Mouse (Mus musculus) stomach, postnatal 0 days (tissue): ENCODE results near the gene Arid3b. TPM values are rescaled to one million over a fixed set of nuclear protein-coding genes. Genes with fewer than 3 reads are reported as not detected.
A peak's percentile ranks its signal among the peaks of the same experiment; 100 is the strongest.

Source experiments
- ATAC-seq: fragments of 200-750 bp; cut with Nextera tagmentation; 2 replicates; pipeline ENCODE4 v1.8.0; 2017; ENCODE audit not compliant: low FRiP score, low TSS enrichment
- DNase-seq: peaks from one replicate; pipeline ENCODE4 v3.0.0-alpha.2; 2016; ENCODE audit warnings: low spot score
- H3K27ac ChIP-seq: fragments of 300-500 bp; sonication (generic); replicated peaks from 2 replicates; pipeline ENCODE4 v1.5.1; 2014; ENCODE audit warnings: mild to moderate bottlenecking, control low read depth
- H3K27me3 ChIP-seq: fragments of 300-500 bp; sonication (generic); 2 replicates; pipeline ENCODE4 v1.6.1; 2014; ENCODE audit warnings: low read length; ENCODE audit not compliant: control insufficient read depth, insufficient read depth
- H3K36me3 ChIP-seq: fragments of 300-500 bp; sonication (generic); 2 replicates; pipeline ENCODE4 v1.6.1; 2014; ENCODE audit warnings: low read length, mixed read lengths; ENCODE audit not compliant: control insufficient read depth, insufficient read depth
- H3K4me1 ChIP-seq: fragments of 300-500 bp; sonication (generic); replicated peaks from 2 replicates; pipeline ENCODE4 v1.6.1; 2014; ENCODE audit warnings: antibody characterized with exemption; ENCODE audit not compliant: control insufficient read depth, insufficient read depth
- H3K4me2 ChIP-seq: fragments of 300-500 bp; sonication (generic); replicated peaks from 2 replicates; pipeline ENCODE4 v1.6.1; 2014; ENCODE audit warnings: low read depth, mild to moderate bottlenecking, control low read depth, moderate library complexity
- H3K4me3 ChIP-seq: fragments of 300-500 bp; sonication (generic); 2 replicates; pipeline ENCODE4 v1.5.1; 2014; ENCODE audit warnings: low read depth, low read length, control low read depth
- H3K9ac ChIP-seq: fragments of 300-500 bp; sonication (generic); 2 replicates; pipeline ENCODE4 v1.6.1; 2014; ENCODE audit warnings: mild to moderate bottlenecking, low read length, control low read depth, mixed read lengths
- H3K9me3 ChIP-seq: fragments of 300-500 bp; sonication (generic); 2 replicates; pipeline ENCODE4 v1.6.1; 2016; ENCODE audit warnings: low read length; ENCODE audit not compliant: control insufficient read depth
- CTCF ChIP-seq: IDR thresholded peaks from 2 replicates; pipeline ENCODE4 v1.5.1; 2016; ENCODE audit warnings: antibody characterized with exemption, low read depth, mild to moderate bottlenecking, moderate library complexity
- EP300 ChIP-seq: optimal IDR thresholded peaks from 2 replicates; pipeline ENCODE3; 2016; ENCODE audit warnings: antibody characterized with exemption
- WGBS: fragments of 180-500 bp; shearing (Covaris S2); extraction: QIAGEN DNeasy Blood & Tissue Kit; methylation state at CpG from one replicate; pipeline ENCODE4 v1.1.7; 2014; 5-methylcytosine and 5-hydroxymethylcytosine counted together
- polyA plus RNA-seq: library from polyadenylated mRNA; unstranded; fragments of >200 nt; fragmentation: Nextera tagmentation; extraction: Ambion mirVana; gene quantifications from 2 replicates; pipeline ENCODE4 v1.2.1, GENCODE M21; 2015

Arid3b gene
- polyA plus RNA-seq, 1 experiment from 2014 or later: 3.0 TPM

- Histone ChIP-seq H3K4me3 (no peak overlapping the region), H3K27me3 (no peaks in the 10 kb centered on the region)
These were observed 27.7 kb upstream of the Arid3b start for GRCm38 (mm10) chr9:57864336-57864735.

DNA sequence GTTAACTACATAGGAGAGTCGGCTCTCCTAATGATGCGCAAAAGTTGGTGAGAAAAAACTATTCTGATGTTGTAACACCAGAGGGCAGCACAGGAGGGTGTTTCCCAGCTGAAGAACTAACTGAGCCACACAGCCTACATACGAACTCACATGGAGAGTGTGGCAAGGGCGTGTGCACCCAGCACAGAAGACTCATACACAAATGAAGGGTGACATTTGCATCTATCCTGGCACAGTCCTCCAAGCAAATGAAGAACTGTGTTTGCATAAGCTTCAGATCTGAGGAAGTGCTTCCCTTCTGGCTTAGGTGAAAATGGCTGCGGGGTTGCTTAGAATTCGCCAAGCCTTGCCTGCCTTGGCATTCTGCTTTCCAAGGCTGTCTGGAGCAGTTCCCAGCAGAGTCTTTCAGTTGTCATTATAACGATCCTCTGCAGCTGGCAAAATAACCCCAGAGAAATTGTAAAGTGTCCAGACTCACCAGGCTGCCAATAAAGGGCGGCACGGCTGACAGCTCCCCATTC, 25.4 kb upstream of the Arid3b start:
- Histone ChIP-seq H3K9ac (0 out of 2 replicates have a peak overlapping the region, but pooled peaks have one; percentile 18), H3K4me1 (no peaks in the 10 kb centered on the region), H3K27ac (no peak overlapping the region), H3K4me3 (no peak overlapping the region), H3K27me3 (no peaks in the 10 kb centered on the region), H3K36me3 (no peaks in the 10 kb centered on the region), H3K9me3 (no peaks in the 10 kb centered on the region), H3K4me2 (0 out of 2 replicates have a peak overlapping the region, but pooled peaks have one; percentile 1)
- 26% methylated on average over 9 of the region's 9 CpGs for WGBS
- peak; percentile 60 for DNase-seq
- TF ChIP-seq EP300: no peak
- TF ChIP-seq CTCF: peak; percentile 83
- ATAC-seq: peak; percentile 59

More at GRCm38 (mm10) chr9:57864336-57864735, 27.7 kb upstream of the Arid3b start:
- Histone ChIP-seq H3K27ac (no peak overlapping the region), H3K9ac (no peak overlapping the region), H3K4me2 (no peak overlapping the region), H3K9me3 (no peaks in the 10 kb centered on the region), H3K36me3 (no peaks in the 10 kb centered on the region), H3K4me1 (no peaks in the 10 kb centered on the region)
- DNase-seq (no peak), ATAC-seq (no peak)
- TF ChIP-seq EP300 (no peak), CTCF (no peak)

GRCm38 (mm10) chr9:57856456-57856855, 19.9 kb upstream of the Arid3b start:
- H3K4me1 ChIP-seq: no peaks in the 10 kb centered on the region
- H3K36me3 ChIP-seq: no peaks in the 10 kb centered on the region
- H3K27me3 ChIP-seq: no peaks in the 10 kb centered on the region
- H3K4me3 ChIP-seq: no peak overlapping the region
- H3K4me2 ChIP-seq: no peak overlapping the region
- ATAC-seq (no peak), DNase-seq (no peak)
- no peak overlapping the region for H3K9ac ChIP-seq
- WGBS: 54% methylated on average over 2 of the region's 2 CpGs
- H3K27ac ChIP-seq: no peak overlapping the region
- H3K9me3 ChIP-seq: no peaks in the 10 kb centered on the region
- no peak for TF ChIP-seq EP300
- no peak for TF ChIP-seq CTCF

GRCm38 (mm10) chr9:57854280-57854679, 17.7 kb upstream of the Arid3b start:
- Histone ChIP-seq H3K27me3 (no peaks in the 10 kb centered on the region), H3K9ac (no peak overlapping the region), H3K9me3 (no peaks in the 10 kb centered on the region), H3K36me3 (no peaks in the 10 kb centered on the region), H3K27ac (no peak overlapping the region), H3K4me1 (no peaks in the 10 kb centered on the region), H3K4me3 (no peak overlapping the region), H3K4me2 (no peak overlapping the region)
- no peak for DNase-seq
- TF ChIP-seq CTCF (no peak), EP300 (no peak)
- ATAC-seq: no peak

- Histone ChIP-seq H3K27me3 (no peaks in the 10 kb centered on the region), H3K9ac (no peak overlapping the region), H3K4me2 (no peak overlapping the region), H3K4me1 (0 out of 2 replicates have a peak, but pooled peaks cover 2% of the 10 kb centered on the region), H3K4me3 (no peak overlapping the region), H3K27ac (no peak overlapping the region), H3K36me3 (no peaks in the 10 kb centered on the region), H3K9me3 (no peaks in the 10 kb centered on the region)
- TF ChIP-seq EP300 (no peak), CTCF (no peak)
- ATAC-seq (no peak), DNase-seq (no peak)
- WGBS: 70% methylated on average over 2 of the region's 2 CpGs
These were observed 2.4 kb upstream of the Arid3b start for GRCm38 (mm10) chr9:57839032-57839431.

- no peaks in the 10 kb centered on the region for H3K36me3 ChIP-seq
- H3K4me1 ChIP-seq: peaks cover 5% of the 10 kb centered on the region; the same call in 1 of the 2 replicates
- DNase-seq: no peak
- TF ChIP-seq CTCF (no peak), EP300 (no peak)
- H3K9ac ChIP-seq: peak overlapping the region; percentile 62
- ATAC-seq: no peak
- peak overlapping the region; percentile 94 for H3K4me2 ChIP-seq
- peak overlapping the region; percentile 46 for H3K27ac ChIP-seq
- no peaks in the 10 kb centered on the region for H3K27me3 ChIP-seq
- H3K9me3 ChIP-seq: no peaks in the 10 kb centered on the region
- peak overlapping the region; percentile 70 for H3K4me3 ChIP-seq
- 2% methylated on average over 22 of the region's 22 CpGs for WGBS
These were observed 615 bp downstream of the Arid3b start for GRCm38 (mm10) chr9:57835841-57836514.
